Mouse (Mus musculus): Measurements from ENCODE around the gene Nasp. TPM values are rescaled to one million over a fixed set of nuclear protein-coding genes. Genes with fewer than 3 reads are reported as not detected.

The Nasp gene
- total RNA-seq, 1 experiment from 2014 or later, result 379 TPM

DNA sequence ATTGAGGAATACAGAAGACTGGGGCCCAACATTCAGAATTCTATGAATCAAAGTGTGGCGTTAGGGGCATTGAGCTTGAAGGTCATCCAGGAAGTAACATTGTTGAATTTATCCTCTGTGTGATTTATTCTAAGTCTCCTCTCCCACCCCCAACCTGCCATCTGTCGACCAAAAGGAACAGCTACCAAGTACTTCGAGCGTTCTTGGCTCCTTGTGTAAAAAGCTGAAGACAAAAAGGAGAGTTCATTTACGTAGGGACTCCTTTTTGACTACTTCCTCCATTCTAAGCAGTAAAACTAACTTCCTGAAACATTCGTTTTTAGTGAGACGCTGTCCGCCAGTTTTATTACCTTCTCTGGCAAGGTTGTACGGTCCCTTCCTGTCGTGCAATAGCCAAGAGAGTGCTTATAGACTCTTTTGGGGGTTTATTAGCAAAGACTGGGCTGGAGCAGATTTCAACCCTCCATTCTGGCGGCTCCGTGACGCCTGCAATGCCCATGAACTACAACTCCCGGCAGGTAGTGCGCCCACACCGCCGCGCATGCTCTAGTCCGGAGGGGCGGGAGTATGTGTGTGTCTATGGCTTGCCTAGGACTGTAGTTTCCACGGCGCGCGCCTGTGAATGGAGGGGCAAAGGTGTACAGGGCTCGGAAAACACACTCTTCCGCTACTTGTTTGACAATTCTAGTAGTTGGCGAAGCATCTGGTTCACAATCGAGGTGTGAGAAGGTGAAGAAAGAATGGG lies 71.0 kb downstream of the Nasp start:
- ATAC-seq (replicated peaks in 1 of 2; ENCODE audit: insufficient read depth in 1 of 2, low FRiP score in 2 of 2, low TSS enrichment in 1 of 2, low read depth in 1 of 2, poor library complexity in 2 of 2, severe bottlenecking in 2 of 2), result peak; percentile 89

DNA sequence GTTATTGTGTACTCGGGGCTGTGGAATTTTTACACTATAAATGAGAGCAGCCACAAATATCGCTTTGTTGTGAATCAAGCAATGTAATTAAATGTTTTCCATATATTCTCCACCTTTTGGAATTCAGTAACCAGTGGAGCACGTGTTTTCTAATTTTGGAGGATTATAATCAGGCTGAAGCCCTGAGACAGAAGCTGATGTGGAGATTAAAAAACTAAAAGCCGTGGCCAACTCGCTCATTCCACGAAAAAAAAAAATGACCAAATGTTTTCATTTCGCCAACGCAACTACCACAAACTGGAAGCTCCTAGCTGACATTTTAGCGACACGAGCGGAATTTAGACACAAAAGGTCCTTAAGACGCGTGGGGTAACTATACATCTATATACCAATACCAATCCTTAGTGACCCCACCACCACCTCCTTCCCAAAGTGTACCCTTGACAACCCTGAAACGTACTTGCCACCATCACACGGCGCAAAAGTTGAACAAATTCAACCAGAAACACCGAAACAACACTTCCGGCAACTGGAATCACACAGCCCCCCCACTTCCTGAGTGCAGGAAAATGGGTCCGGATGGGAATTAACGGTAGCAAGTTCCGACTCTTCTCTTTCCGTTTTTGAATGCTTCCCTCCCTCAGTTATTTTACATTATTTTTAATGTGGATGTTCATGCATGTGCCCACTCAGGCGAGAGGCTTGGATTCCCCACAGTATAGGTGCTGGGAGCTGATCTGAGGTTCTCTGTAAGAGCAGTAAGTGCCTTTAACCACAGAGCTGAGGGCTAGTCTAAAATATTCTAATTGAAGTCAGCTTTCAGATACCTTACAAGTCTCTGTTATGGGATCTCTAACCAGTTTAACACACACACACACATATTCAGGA lies 72.1 kb downstream of the Nasp start, which contains the start of gene Tmem69:
TSS of gene Tmem69 (minus strand) at position 524 of the 888 bp plus-strand sequence.
- ATAC-seq (replicated peaks in 1 of 2; ENCODE audit: insufficient read depth in 1 of 2, low FRiP score in 2 of 2, low TSS enrichment in 1 of 2, low read depth in 1 of 2, poor library complexity in 2 of 2, severe bottlenecking in 2 of 2), result 0 out of 4 replicates have a peak, but pooled peaks of 1 of the 2 experiments have one; percentile 1

DNA sequence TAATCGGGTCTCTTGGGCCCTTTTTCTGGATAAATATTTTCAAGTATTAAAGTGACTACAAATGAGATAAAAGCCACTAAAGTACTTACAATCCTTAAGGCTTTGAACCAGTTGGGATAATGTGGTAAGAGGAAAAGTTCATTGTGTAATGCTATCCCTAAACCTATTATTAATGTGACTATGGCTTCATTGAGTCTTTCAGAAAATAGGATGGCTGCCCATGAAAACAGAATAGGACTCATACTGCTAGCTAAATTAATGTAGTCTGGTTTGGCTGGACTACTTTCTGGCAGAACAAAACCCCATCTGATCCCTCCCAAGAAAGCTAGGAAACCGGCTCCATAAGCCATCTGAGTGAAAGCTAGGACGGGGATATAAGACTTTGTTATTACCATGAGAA lies 74.7 kb downstream of the Nasp start:
- ATAC-seq (replicated peaks in 1 of 2; ENCODE audit: insufficient read depth in 1 of 2, low FRiP score in 2 of 2, low TSS enrichment in 1 of 2, low read depth in 1 of 2, poor library complexity in 2 of 2, severe bottlenecking in 2 of 2), result no peak

Other genes starting within 250 kb of the Nasp start
- 11.8 and 12.6 TPM in 2 replicates for gene Mast2, start 163.8 kb downstream of the Nasp start, total RNA-seq (2017)
- 19.1 and 31.5 TPM in 2 replicates for gene Ipp, start 120.4 kb downstream of the Nasp start, total RNA-seq (2017)
- 12.4 and 12.6 TPM in 2 replicates for gene Tmem69, start 72.0 kb downstream of the Nasp start, total RNA-seq (2017)
- gene Gpbp1l1, start 70.3 kb downstream of the Nasp start, total RNA-seq (2017), result 190 and 203 TPM in 2 replicates
- gene Ccdc17, start 31.3 kb downstream of the Nasp start, total RNA-seq (2017), result 4.6 and 7.3 TPM in 2 replicates
- 341 and 616 TPM in 2 replicates for gene Akr1a1, start 23.7 kb upstream of the Nasp start, total RNA-seq (2017)
- 221 and 249 TPM in 2 replicates for gene Prdx1, start 57.6 kb upstream of the Nasp start, total RNA-seq (2017)
- 17.8 and 26.2 TPM in 2 replicates for gene Mmachc, start 80.5 kb upstream of the Nasp start, total RNA-seq (2017)
- 19.8 and 27.4 TPM in 2 replicates for gene Ccdc163, start 80.6 kb upstream of the Nasp start, total RNA-seq (2017)
- 6.1 and 6.9 TPM in 2 replicates for gene Tesk2, start 93.0 kb upstream of the Nasp start, total RNA-seq (2017)
- 35.8 and 38.5 TPM in 2 replicates for gene Toe1, start 179.7 kb upstream of the Nasp start, total RNA-seq (2017)
- gene Mutyh, start 179.8 kb upstream of the Nasp start, total RNA-seq (2017), result 6.8 and 10.8 TPM in 2 replicates
- 0.10 TPM in 1 of 2 replicates, not detected in the other for gene Hpdl, start 193.8 kb upstream of the Nasp start, total RNA-seq (2017)
- gene Zswim5, start 249.4 kb upstream of the Nasp start, total RNA-seq (2017), result 0.10 and 0.56 TPM in 2 replicates